Mouse (Mus musculus) G1E (cell line): ENCODE results near the gene Gm10382. TPM values are rescaled to one million over a fixed set of nuclear protein-coding genes. Genes with fewer than 3 reads are reported as not detected.

Experiments used
- ATAC-seq: 2 replicates; pipeline ENCODE4 v1.8.0; 2016; ENCODE audit warnings: mild to moderate bottlenecking; ENCODE audit not compliant: insufficient number of reproducible peaks, poor library complexity, low FRiP score, severe bottlenecking; ENCODE audit errors: extremely low read depth
- DNase-seq: peaks from one replicate; pipeline ENCODE4 v3.0.0; 2012; ENCODE audit warnings: low spot score
- H3K27me3 ChIP-seq: 2 replicates; pipeline ENCODE4 v1.6.1; 2012; ENCODE audit warnings: mild to moderate bottlenecking, low read length, inconsistent platforms; ENCODE audit not compliant: insufficient read depth
- H3K36me3 ChIP-seq: replicated peaks from 2 replicates; pipeline ENCODE3; 2012; ENCODE audit warnings: mild to moderate bottlenecking, inconsistent platforms
- H3K4me1 ChIP-seq: 2 replicates; pipeline ENCODE4 v1.6.1; 2012; ENCODE audit warnings: low read depth, low read length, inconsistent platforms, mixed read lengths; ENCODE audit not compliant: insufficient read depth
- H3K4me3 ChIP-seq: 2 replicates; pipeline ENCODE4 v1.5.1; 2012; ENCODE audit warnings: low read depth, mild to moderate bottlenecking, inconsistent platforms, low read length, moderate library complexity, mixed read lengths
- H3K9me3 ChIP-seq: replicated peaks from 2 replicates; pipeline ENCODE4 v1.6.1; 2012; ENCODE audit warnings: inconsistent platforms
- CTCF ChIP-seq: IDR thresholded peaks from 2 replicates; pipeline ENCODE4 v1.5.1; 2012; ENCODE audit warnings: low read depth, low read length, inconsistent platforms, mixed read lengths
- GATA1 ChIP-seq: IDR thresholded peaks from 2 replicates; pipeline ENCODE4 v1.6.1; 2012; ENCODE audit warnings: borderline replicate concordance, low read length, inconsistent platforms, mixed read lengths
- GATA2 ChIP-seq: IDR thresholded peaks from 2 replicates; pipeline ENCODE4 v1.6.1; 2012; ENCODE audit warnings: low read depth, low read length, inconsistent platforms, borderline replicate concordance
- POLR2AphosphoS5 ChIP-seq: IDR thresholded peaks from 2 replicates; pipeline ENCODE4 v1.6.1; 2012; ENCODE audit warnings: low read depth, low read length, inconsistent platforms; ENCODE audit not compliant: insufficient replicate concordance
- TAL1 ChIP-seq: conservative IDR thresholded peaks from 2 replicates; pipeline ENCODE4 v1.6.1; 2012; ENCODE audit warnings: low read depth, low read length, inconsistent platforms, mixed read lengths
- polyA plus RNA-seq: library from polyadenylated mRNA; stranded (reverse); fragments of >175 nt; gene quantifications from 2 replicates; pipeline ENCODE4 v1.2.3, GENCODE M21; 2012
- total RNA-seq, 2 experiments: library from RNA; stranded (forward) in 1 of 2; stranded (reverse) in 1 of 2; fragments of 200-1000 nt in 1 of 2; fragments of >200 nt in 1 of 2; fragmentation: Nextera tagmentation in 1 of 2; gene quantifications; 2 replicates each; pipeline ENCODE4 v1.2.3; 2014 to 2017

The Gm10382 gene
- total and polyA plus RNA-seq, 3 experiments = 0.22 TPM; not detected in 2

GRCm38 (mm10) chr5:125355650-125356049 lies 33.5 kb upstream of the Gm10382 start:
- no peaks in the 10 kb centered on the region for H3K4me1 ChIP-seq
- no peak overlapping the region for H3K4me3 ChIP-seq
- TF ChIP-seq POLR2AphosphoS5 (no peak), TAL1 (no peak), GATA1 (no peak), GATA2 (no peak), CTCF (no peak)
- DNase-seq = no peak
- ATAC-seq = no peak
- no peaks in the 10 kb centered on the region for H3K36me3 ChIP-seq
- peaks cover 4% of the 10 kb centered on the region for H3K27me3 ChIP-seq
- H3K9me3 ChIP-seq = 0 out of 2 replicates have a peak, but pooled peaks cover 7% of the 10 kb centered on the region

GRCm38 (mm10) chr5:125357543-125358269 lies 31.4 kb upstream of the Gm10382 start:
- no peak overlapping the region for H3K4me3 ChIP-seq
- no peak for ATAC-seq
- 0 out of 2 replicates have a peak, but pooled peaks cover 7% of the 10 kb centered on the region for H3K9me3 ChIP-seq
- H3K36me3 ChIP-seq = no peaks in the 10 kb centered on the region
- H3K4me1 ChIP-seq = no peaks in the 10 kb centered on the region
- H3K27me3 ChIP-seq = peaks cover 4% of the 10 kb centered on the region
- TF ChIP-seq GATA2 (no peak), CTCF (no peak), POLR2AphosphoS5 (no peak)
- no peak for DNase-seq

GRCm38 (mm10) chr5:125358270-125358608 lies 30.9 kb upstream of the Gm10382 start:
- Histone ChIP-seq H3K36me3 (no peaks in the 10 kb centered on the region), H3K4me1 (no peaks in the 10 kb centered on the region), H3K9me3 (0 out of 2 replicates have a peak, but pooled peaks cover 3% of the 10 kb centered on the region), H3K27me3 (peaks cover 4% of the 10 kb centered on the region), H3K4me3 (no peak overlapping the region)
- TF ChIP-seq POLR2AphosphoS5 (no peak), GATA2 (no peak), CTCF (no peak), GATA1 (no peak), TAL1 (no peak)
- DNase-seq (no peak), ATAC-seq (no peak)

GRCm38 (mm10) chr5:125360566-125360965 lies 28.6 kb upstream of the Gm10382 start:
- Histone ChIP-seq H3K27me3 (peaks cover 2% of the 10 kb centered on the region), H3K4me3 (no peak overlapping the region), H3K9me3 (no peaks in the 10 kb centered on the region), H3K4me1 (no peaks in the 10 kb centered on the region), H3K36me3 (no peaks in the 10 kb centered on the region)
- TF ChIP-seq GATA1 = no peak
- no peak for TF ChIP-seq GATA2
- TF ChIP-seq CTCF = no peak
- no peak for TF ChIP-seq TAL1
- TF ChIP-seq POLR2AphosphoS5 = no peak
- no peak for ATAC-seq
- no peak for DNase-seq

- ATAC-seq = no peak
- TF ChIP-seq CTCF (no peak), GATA1 (no peak), POLR2AphosphoS5 (no peak), TAL1 (no peak), GATA2 (no peak)
- Histone ChIP-seq H3K4me1 (no peaks in the 10 kb centered on the region), H3K9me3 (no peaks in the 10 kb centered on the region), H3K36me3 (no peaks in the 10 kb centered on the region), H3K27me3 (peaks cover under 1% of the 10 kb centered on the region), H3K4me3 (no peak overlapping the region)
- DNase-seq = no peak
Measured at GRCm38 (mm10) chr5:125360981-125361510, 28.1 kb upstream of the Gm10382 start.

- no peak for TF ChIP-seq TAL1
- no peak for TF ChIP-seq GATA2
- TF ChIP-seq GATA1 = no peak
- no peak for TF ChIP-seq POLR2AphosphoS5
- no peak for TF ChIP-seq CTCF
- Histone ChIP-seq H3K4me3 (no peak overlapping the region), H3K4me1 (peaks cover 5% of the 10 kb centered on the region; the same call in 1 of the 2 replicates), H3K36me3 (no peaks in the 10 kb centered on the region), H3K9me3 (no peaks in the 10 kb centered on the region), H3K27me3 (no peaks in the 10 kb centered on the region; the same call in 1 of the 2 replicates)
- ATAC-seq = no peak
- no peak for DNase-seq
Measured at GRCm38 (mm10) chr5:125363894-125364293, 25.2 kb upstream of the Gm10382 start.
